Mouse (Mus musculus): ENCODE measurements around the gene Olfr978.
"Not testable (repeated sequence)": the region's sequence is repeated elsewhere in the genome, so short reads cannot be mapped to it uniquely, and the experiment has no call there.

DNA sequence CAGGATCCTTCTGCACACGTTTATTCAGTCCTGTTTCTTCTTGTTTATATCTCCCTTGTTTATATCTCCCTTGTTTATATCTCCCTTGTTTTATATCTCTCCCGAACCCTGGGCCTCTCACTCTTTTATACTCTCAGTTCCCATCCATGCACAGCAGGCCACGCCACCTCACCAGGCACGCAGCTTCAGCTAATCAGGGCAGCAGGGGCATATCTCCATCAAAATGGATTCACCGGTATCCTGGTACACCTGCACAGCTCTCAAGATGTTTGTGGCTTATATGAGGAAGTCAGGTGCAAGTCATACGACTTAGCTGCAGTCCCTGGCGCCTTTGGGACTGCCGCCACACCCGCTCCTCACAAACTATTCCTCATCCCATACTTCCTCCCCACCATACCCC is 30.9 kb upstream of the Olfr978 start, which contains the start of gene Olfr976:
- not testable (repeated sequence) for TF ChIP-seq POLR2A, CTCF (IDR thresholded peaks at IDR 0.05; ENCODE audit: insufficient read depth, low read depth, low read length)

All from olfactory bulb, adult 2 months (tissue).